Mouse (Mus musculus): Measurements from ENCODE around the gene Isg20l2.

GRCm38 (mm10) chr3:87974381-87974987 is 44.4 kb downstream of the Isg20l2 start:
- TF ChIP-seq CTCF (IDR thresholded peaks at IDR 0.05; ENCODE audit: control insufficient read depth, insufficient read depth, low read length) (no peak), POLR2A (IDR thresholded peaks at IDR 0.05; ENCODE audit: borderline replicate concordance, control insufficient read depth, low read depth, low read length) (no peak)

Measured in bone marrow, adult 2 months (tissue).